Mouse (Mus musculus) G1E-ER4 (cell line): Measurements from ENCODE around the gene Slc15a1. TPM values are rescaled to one million over a fixed set of nuclear protein-coding genes. Genes with fewer than 3 reads are reported as not detected.

Experiments used
- GATA1 ChIP-seq: IDR thresholded peaks from one replicate; pipeline ENCODE4 v1.8.0; 2012; ENCODE audit warnings: low read length, inconsistent platforms
- polyA plus RNA-seq: library from polyadenylated mRNA; stranded (reverse); fragments of >175 nt; gene quantifications from 2 replicates; pipeline ENCODE4 v1.2.3, GENCODE M21; 2012

Gene Slc15a1
- polyA plus RNA-seq, 1 experiment: not detected

DNA sequence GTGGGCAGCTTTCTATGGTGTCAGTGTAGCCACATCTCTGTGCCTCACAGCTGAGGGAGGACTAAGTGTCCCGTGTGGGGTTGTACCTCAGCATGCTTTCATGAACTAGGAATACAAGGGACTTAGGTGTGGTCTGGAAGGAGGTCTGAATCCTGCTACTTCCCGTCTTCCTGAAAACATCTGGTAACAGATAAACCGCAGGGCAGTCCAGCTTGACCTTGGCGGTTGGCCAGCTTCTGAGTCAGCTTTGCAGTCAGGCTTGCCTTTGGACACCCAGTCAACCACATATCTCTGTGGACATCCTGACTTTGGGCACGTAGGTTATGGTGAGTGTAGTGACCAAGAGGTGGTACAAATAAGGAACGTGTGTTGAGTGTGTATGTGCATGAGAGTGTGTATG, 68.0 kb downstream of the Slc15a1 start:
- no peak for TF ChIP-seq GATA1

DNA sequence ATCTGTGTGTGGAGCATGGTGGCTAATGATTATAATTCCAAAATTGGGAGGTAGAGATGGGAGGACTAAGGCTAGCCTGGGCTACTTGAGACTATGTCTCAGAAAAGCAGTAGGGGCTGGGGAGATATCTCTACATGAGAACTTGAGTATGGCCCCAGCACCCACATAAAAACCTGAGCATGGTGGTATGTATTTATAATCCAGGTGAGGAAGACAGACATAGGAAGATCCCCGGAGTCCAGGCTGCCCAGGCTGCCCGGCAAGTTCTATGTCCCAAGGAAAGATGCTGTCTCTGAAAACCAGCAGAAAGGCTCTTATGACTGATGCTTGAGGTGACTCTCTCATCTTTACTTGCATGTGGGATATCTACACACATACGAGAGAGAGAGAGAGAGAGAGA, 68.6 kb downstream of the Slc15a1 start:
- no peak for TF ChIP-seq GATA1

DNA sequence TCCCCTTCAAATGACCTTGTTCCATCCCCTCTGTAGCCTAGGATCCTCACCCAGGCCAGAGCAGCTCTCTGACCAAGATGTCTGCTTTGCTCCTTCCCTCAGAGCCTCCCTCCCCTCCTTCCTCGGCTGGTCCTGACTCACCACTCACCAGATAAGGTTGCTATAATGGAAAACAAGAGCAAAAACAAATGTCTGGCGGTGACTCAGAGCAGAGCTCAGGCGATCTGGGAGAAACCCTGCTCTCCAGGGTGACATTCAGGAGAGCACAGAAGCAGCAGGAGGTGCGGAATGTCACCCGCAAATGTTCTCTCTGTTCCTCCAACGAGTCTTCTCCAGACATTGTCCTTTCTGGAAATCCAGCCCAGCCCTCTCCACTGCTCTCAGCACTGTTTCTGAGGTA, 69.3 kb downstream of the Slc15a1 start:
- no peak for TF ChIP-seq GATA1

DNA sequence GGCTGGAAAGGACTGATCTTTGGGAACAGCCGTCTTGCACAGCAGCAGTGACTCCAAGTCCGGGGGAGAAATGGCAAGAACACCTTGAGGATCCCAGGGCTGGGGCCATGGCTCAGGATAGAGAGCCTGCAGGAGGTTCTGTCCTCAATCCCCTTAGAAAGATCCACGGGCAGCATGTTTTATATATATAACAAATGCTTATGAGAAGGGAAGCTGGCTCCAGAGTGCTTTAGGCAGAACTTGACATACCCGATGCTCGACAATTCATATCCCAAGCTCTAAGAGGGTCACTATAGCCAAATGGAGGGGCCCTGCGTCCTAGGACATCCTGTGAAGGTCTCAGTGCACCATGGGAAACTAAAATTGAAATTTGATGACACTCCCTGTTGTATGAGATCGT, 73.8 kb downstream of the Slc15a1 start:
- no peak for TF ChIP-seq GATA1

DNA sequence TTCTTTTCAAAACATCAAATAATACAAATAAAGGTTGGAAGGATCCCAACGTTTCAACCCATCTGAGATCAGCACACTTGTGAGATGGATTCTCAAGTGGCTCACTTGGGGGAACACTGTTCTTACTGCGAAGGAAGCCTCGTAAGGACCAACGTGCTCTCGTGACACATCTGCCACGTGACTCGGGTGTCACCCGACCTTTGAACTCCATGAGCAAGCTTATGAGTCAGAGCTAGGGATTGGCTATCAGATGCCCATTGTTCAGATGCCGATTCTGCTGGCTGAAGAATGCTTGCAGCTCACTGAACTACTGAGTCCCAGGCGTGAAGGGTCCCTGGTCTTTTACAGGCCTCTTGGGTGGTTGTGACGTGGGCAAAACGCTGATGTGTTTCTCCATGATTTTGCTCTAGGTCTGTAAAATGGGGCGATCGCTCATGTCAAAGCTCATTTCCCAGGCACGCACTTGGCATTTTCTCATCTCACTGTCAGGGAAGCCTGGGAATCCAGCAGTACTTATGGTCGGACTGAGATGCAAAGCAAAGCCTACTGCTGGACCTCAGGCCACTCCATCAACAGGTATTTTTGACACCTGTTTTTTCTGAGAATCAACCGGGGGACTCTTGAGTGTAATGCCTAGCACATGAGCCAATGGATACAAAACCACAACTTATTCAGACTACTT, 75.1 kb downstream of the Slc15a1 start:
- TF ChIP-seq GATA1: no peak

DNA sequence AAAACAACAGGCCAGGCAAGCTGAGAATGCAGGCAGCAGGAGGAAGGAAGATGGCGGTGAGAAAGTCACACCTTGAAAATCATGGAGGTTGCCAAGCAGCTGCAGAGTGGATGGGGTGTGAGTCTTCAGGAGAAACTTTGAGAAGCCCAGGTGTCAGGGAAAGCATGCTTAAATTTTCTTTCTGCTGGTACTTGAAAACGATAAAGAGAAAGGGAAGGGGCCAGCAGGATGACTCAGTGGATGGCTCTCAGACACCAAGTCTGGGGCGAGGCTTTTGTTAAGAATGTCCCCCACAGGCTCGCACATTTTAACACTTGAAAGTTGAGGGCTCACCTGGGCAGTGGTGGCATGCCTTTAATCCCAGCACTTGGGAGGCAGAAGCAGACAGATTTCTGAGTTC, 76.9 kb downstream of the Slc15a1 start:
- no peak for TF ChIP-seq GATA1

DNA sequence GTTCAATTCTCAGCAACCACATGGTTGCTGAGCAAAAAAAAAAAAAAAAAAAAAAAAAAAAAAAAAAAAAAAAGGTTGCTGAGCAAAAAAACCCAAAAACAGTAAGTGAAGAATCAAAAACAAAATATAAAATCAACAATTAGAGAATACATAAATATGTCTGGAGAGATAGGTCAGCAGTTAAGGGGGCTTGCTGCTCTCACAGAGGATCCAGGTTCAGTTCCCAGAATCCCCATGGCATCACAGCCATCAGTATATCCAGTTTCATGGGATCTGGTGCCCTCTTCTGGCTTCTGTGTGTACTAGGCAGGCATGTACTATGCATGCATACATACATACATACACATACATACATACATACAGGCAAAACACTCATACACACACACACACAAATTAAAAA, 78.3 kb downstream of the Slc15a1 start:
- no peak for TF ChIP-seq GATA1

DNA sequence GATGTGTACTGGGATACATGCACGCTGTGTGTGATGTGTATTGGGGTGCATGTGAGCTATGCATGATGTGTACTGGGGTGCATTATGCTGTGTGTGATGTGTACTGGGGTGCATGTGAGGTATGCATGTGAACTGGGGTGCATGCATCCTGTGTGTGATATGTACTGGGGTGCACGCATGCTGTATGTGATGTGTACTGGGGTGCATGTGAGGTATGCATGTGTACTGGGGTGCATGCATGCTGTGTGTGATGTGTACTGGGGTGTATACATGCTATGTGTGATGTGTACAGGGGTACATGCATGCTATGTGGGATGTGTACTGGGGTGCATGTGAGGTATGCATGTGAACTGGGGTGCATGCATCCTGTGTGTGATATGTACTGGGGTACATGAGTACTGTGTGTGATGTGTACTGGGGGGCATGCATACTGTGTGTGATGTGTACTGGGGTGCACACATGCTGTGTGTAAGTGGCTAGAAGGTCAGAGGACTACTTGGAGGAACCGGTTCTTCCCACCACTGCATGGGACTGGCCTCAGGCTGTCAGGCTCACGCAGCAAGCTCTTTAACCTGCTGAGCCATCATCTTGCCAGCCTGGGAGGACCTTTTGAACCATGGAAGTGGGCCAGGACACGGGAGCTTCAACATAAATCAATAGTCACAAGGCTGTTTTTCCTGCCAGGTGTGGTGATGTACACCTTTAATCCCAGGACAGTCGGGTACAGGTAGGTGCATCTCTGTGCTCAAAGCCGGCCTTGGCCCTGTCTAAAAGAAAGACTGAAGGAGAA, 79.9 kb downstream of the Slc15a1 start:
- TF ChIP-seq GATA1: no peak

DNA sequence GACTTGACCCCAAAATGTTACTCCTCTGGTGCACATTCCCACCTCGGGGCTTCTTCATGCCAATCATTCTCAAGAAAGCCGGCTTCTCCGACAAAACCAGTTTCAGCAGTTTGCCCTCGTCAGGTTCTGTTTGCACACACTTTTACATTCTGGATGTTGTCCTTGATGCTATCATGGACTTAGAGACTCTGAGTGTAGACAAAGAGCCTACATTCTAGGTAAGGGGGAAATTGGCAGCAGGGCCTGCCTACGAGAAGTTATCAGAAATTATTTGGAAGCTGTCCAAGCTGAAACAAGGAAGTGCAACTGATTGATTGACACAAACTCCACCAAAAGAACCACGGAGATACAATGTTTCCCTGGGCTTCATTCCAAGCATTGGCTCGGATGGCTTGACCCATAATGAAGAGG, 81.7 kb downstream of the Slc15a1 start:
- no peak for TF ChIP-seq GATA1

DNA sequence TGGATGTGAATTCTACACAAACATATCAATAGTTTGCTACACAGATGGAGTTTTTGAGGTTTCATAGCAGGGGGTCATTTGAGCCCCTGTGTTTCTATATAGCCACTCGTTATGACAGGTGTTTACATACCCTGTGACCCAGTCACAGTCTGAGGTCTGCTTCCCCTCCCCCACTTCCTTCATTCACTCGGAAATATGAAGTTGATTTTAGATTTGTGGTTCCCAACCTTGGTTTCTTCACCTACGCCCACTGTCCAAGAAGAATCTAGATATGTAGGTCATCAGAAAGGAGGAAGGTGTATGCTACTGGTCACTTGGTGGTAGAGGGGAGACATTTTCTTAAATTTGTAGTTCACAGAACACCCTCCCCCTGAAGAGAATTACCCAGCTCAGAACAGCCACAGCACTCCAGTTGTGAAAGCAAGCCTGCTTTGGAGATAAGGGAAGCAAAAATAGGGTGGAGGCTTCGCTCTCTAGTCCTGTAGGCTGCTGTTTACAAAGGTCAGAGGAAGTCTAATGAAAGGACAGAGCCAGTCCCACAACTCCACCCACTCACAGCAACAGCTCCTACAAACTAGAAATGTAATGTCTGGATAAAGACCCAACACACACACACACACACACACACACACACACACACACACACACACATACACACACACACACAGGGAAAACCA, 82.2 kb downstream of the Slc15a1 start:
- TF ChIP-seq GATA1: no peak

DNA sequence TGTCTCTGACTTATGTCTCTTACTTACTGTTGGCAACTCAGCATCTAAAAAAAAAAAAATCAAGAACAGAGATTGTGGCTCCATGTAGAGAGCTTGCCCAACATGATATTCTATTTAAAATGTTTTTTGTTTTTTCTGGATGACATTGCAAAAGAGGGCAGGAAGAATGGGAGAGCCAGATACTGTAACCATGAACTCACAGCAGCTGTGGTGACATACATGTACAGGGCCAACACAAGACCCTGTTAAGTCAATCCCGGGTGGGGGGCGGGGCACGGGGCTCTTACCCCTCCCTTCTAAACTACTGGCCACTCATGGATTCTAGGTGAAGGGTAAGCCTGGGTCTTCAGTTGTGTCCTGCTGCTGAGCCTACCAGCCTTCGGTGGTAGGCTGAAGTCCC, 83.1 kb downstream of the Slc15a1 start:
- TF ChIP-seq GATA1: no peak

DNA sequence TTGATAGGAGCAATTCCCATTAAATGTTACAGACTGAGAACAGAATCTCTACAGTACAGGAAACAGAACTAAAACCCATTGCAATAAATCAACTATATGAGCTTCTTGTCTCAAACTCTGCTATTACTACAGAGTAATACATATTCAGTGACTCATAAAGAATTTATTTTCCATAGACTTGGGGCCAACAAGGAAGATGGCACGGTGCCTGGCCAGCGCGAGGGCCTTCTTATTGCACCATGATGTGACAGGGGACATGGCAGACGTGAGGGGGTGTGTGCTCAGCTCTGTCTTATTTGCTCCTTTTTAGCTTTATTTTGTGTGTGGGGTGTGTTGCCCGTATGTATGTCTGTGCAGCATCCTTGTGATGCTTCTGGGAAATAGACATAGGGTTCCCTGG, 87.5 kb downstream of the Slc15a1 start:
- no peak for TF ChIP-seq GATA1

DNA sequence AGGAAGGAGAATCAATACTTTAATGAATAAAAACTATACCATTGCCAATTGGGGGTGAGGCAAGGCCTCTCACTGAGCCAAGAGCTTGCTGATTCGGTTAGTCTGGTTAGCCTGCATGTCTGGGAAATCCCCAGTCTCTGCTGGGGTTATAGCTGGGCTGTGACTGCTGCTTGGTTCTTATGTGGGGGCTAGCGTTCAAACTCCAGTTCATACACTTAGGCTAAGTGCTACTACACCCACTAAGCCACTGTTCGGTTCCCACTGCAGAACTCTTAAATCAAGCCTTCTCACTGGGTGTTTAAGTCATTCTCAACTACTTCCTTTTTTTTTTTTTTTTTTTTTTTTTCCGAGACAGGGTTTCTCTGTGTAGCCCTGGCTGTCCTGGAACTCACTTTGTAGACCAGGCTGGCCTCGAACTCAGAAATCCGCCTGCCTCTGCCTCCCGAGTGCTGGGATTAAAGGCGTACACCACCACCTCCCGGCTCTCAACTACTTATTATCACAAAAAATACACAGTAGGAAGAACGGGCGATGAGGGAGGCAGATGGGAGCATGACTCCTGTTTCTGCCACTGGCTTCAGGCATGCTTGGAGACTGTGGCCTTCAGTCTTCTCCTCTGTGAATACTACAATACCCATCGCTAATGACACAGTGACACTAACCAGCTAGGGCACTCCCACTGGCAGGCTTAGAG, 88.3 kb downstream of the Slc15a1 start:
- TF ChIP-seq GATA1: no peak

DNA sequence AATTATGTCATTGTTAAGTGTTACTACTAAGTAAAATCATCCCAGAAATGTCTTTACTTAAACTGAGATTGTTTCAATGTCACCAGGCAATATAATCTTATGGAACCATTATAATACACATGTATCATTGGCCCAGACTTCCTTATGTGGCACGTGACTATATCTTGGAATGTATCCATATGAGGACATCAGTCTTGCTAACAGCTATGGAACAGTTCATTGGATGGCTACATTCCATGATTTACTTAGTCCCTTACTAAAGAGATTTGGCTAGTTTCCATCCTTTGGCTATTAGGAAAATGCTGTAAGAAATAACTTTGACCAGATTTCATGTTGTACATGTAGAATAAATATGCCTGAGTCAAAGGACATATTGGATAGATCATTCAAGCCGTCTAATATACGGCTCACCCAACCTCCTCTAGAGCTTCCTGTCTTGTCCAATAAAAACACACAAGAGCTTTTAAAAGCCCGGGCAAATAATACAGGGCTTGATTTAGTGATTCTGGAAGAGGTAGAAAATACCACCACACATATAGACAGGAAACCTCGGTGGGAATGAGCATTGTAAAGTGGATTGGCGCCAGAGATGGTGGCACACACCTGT, 90.3 kb downstream of the Slc15a1 start:
- TF ChIP-seq GATA1: no peak

Other genes starting within 250 kb of the Slc15a1 start
- 104 and 105 TPM in 2 replicates for gene Stk24, start 125.2 kb downstream of the Slc15a1 start, polyA plus RNA-seq